Mouse (Mus musculus) ES-Bruce4 (cell line): ENCODE data around the gene Arg1. TPM values are rescaled to one million over a fixed set of nuclear protein-coding genes. Genes with fewer than 3 reads are reported as not detected.

Experiments
- H3K27ac ChIP-seq: 2 replicates; pipeline ENCODE4 v1.5.1; 2012; ENCODE audit warnings: low read length, inconsistent platforms; ENCODE audit not compliant: insufficient read depth
- H3K27me3 ChIP-seq: 2 replicates; pipeline ENCODE4 v1.6.1; 2012; ENCODE audit warnings: mild to moderate bottlenecking, low read length, inconsistent platforms; ENCODE audit not compliant: control insufficient read depth, poor library complexity, insufficient read depth, severe bottlenecking
- H3K36me3 ChIP-seq: 2 replicates; pipeline ENCODE4 v1.6.1; 2012; ENCODE audit warnings: inconsistent platforms, mild to moderate bottlenecking, low read length, moderate library complexity; ENCODE audit not compliant: control insufficient read depth, poor library complexity, insufficient read depth, severe bottlenecking
- H3K4me1 ChIP-seq: one replicate; pipeline ENCODE4 v1.8.1; 2011; ENCODE audit warnings: low read length; ENCODE audit not compliant: control insufficient read depth, insufficient read depth
- H3K4me3 ChIP-seq: 2 replicates; pipeline ENCODE4 v1.5.1; 2011; ENCODE audit warnings: low read depth, mild to moderate bottlenecking, low read length
- H3K9ac ChIP-seq: 2 replicates; pipeline ENCODE4 v1.6.1; 2012; ENCODE audit warnings: low read depth, mild to moderate bottlenecking, inconsistent platforms; ENCODE audit not compliant: poor library complexity, severe bottlenecking
- H3K9me3 ChIP-seq: replicated peaks from 2 replicates; pipeline ENCODE4 v1.6.1; 2012; ENCODE audit warnings: mild to moderate bottlenecking, low read length, inconsistent platforms; ENCODE audit not compliant: control insufficient read depth, poor library complexity, insufficient read depth, severe bottlenecking
- CTCF ChIP-seq: IDR thresholded peaks from one replicate; pipeline ENCODE4 v1.8.1; 2011; ENCODE audit warnings: low read depth, low read length
- EP300 ChIP-seq: IDR thresholded peaks from 2 replicates; pipeline ENCODE4 v1.6.1; 2011; ENCODE audit warnings: low read depth, low read length; ENCODE audit not compliant: insufficient read depth
- POLR2A ChIP-seq: IDR thresholded peaks from one replicate; pipeline ENCODE4 v1.8.1; 2011; ENCODE audit warnings: low read length; ENCODE audit not compliant: insufficient read depth
- polyA plus RNA-seq: library from polyadenylated mRNA; stranded (reverse); fragments of >200 nt; gene quantifications from 2 replicates; pipeline ENCODE4 v1.2.4, GENCODE M21; 2011; ENCODE audit warnings: low read depth; ENCODE audit not compliant: missing spikeins, insufficient read depth, insufficient read length

Gene Arg1
- polyA plus RNA-seq, 1 experiment: not detected

- H3K4me3 ChIP-seq: no peak overlapping the region
- TF ChIP-seq POLR2A: no peak
- no peak for TF ChIP-seq CTCF
- TF ChIP-seq EP300: no peak
- no peaks in the 10 kb centered on the region for H3K27me3 ChIP-seq
- H3K9me3 ChIP-seq: no peaks in the 10 kb centered on the region
- no peak overlapping the region for H3K27ac ChIP-seq
- no peaks in the 10 kb centered on the region for H3K36me3 ChIP-seq
- H3K4me1 ChIP-seq: no peaks in the 10 kb centered on the region
- no peak overlapping the region for H3K9ac ChIP-seq
Measured at GRCm38 (mm10) chr10:24961112-24961511, 33.8 kb upstream of the Arg1 start.

GRCm38 (mm10) chr10:24959043-24959916 lies 32.0 kb upstream of the Arg1 start:
- Histone ChIP-seq H3K4me3 (no peak overlapping the region), H3K4me1 (no peaks in the 10 kb centered on the region)
- no peak for TF ChIP-seq POLR2A
- no peak for TF ChIP-seq EP300
- TF ChIP-seq CTCF: no peak

GRCm38 (mm10) chr10:24958280-24959042 lies 31.2 kb upstream of the Arg1 start:
- H3K36me3 ChIP-seq: no peaks in the 10 kb centered on the region
- H3K4me3 ChIP-seq: no peak overlapping the region
- no peak for TF ChIP-seq CTCF
- no peak for TF ChIP-seq POLR2A
- no peak for TF ChIP-seq EP300
- H3K9ac ChIP-seq: no peak overlapping the region
- H3K27ac ChIP-seq: no peak overlapping the region
- H3K27me3 ChIP-seq: no peaks in the 10 kb centered on the region
- no peaks in the 10 kb centered on the region for H3K4me1 ChIP-seq
- no peaks in the 10 kb centered on the region for H3K9me3 ChIP-seq

More at GRCm38 (mm10) chr10:24959043-24959916, 32.0 kb upstream of the Arg1 start:
- Histone ChIP-seq H3K27me3 (no peaks in the 10 kb centered on the region), H3K9me3 (no peaks in the 10 kb centered on the region), H3K36me3 (no peaks in the 10 kb centered on the region), H3K27ac (no peak overlapping the region), H3K9ac (no peak overlapping the region)

- Histone ChIP-seq H3K4me1 (no peaks in the 10 kb centered on the region), H3K27me3 (no peaks in the 10 kb centered on the region), H3K27ac (no peak overlapping the region), H3K9ac (no peak overlapping the region), H3K9me3 (no peaks in the 10 kb centered on the region), H3K36me3 (no peaks in the 10 kb centered on the region), H3K4me3 (no peak overlapping the region)
- no peak for TF ChIP-seq CTCF
- no peak for TF ChIP-seq EP300
- no peak for TF ChIP-seq POLR2A
Measured at GRCm38 (mm10) chr10:24953876-24954275, 26.6 kb upstream of the Arg1 start.

GRCm38 (mm10) chr10:24952549-24952948 lies 25.3 kb upstream of the Arg1 start:
- TF ChIP-seq POLR2A (no peak), EP300 (no peak), CTCF (no peak)
- Histone ChIP-seq H3K27ac (no peak overlapping the region), H3K36me3 (no peaks in the 10 kb centered on the region), H3K9ac (no peak overlapping the region), H3K27me3 (no peaks in the 10 kb centered on the region), H3K4me1 (no peaks in the 10 kb centered on the region), H3K9me3 (no peaks in the 10 kb centered on the region), H3K4me3 (no peak overlapping the region)
